Mouse (Mus musculus) hindbrain, embryonic 16.5 days (tissue): ENCODE measurements at regions not wholly inside any gene's neighbourhood (a gene's known extent, or its start where the extent isn't known, plus 50 kb on each side); places are given as distances from the start of the nearest gene placed in this dataset.

ENCODE experiments used
- ATAC-seq: fragments of 200-750 bp; cut with Nextera tagmentation; 2 replicates; pipeline ENCODE4 v1.8.0; 2017; ENCODE audit warnings: moderate TSS enrichment, moderate library complexity
- H3K27ac ChIP-seq: fragments of 300-500 bp; sonication (generic); 2 replicates; pipeline ENCODE4 v1.5.1; 2014; ENCODE audit warnings: low read depth, mild to moderate bottlenecking, control low read depth, low read length, moderate library complexity
- H3K27me3 ChIP-seq: fragments of 300-500 bp; sonication (generic); replicated peaks from 2 replicates; pipeline ENCODE4 v1.6.1; 2014; ENCODE audit warnings: low read length; ENCODE audit not compliant: control insufficient read depth, insufficient read depth
- H3K36me3 ChIP-seq: fragments of 300-500 bp; sonication (generic); 2 replicates; pipeline ENCODE4 v1.6.1; 2014; ENCODE audit warnings: mild to moderate bottlenecking, low read length, moderate library complexity, mixed read lengths; ENCODE audit not compliant: control insufficient read depth, insufficient read depth
- H3K4me1 ChIP-seq: fragments of 300-500 bp; sonication (generic); 2 replicates; pipeline ENCODE4 v1.6.1; 2014; ENCODE audit warnings: low read depth, low read length; ENCODE audit not compliant: control insufficient read depth, insufficient read depth
- H3K4me2 ChIP-seq: fragments of 300-500 bp; sonication (generic); 2 replicates; pipeline ENCODE4 v1.6.1; 2014; ENCODE audit warnings: mild to moderate bottlenecking, low read length, control low read depth, moderate library complexity
- H3K4me3 ChIP-seq: fragments of 300-500 bp; sonication (generic); 2 replicates; pipeline ENCODE4 v1.5.1; 2014; ENCODE audit warnings: mild to moderate bottlenecking, low read length, control low read depth, moderate library complexity
- H3K9ac ChIP-seq: fragments of 300-500 bp; sonication (generic); 2 replicates; pipeline ENCODE4 v1.6.1; 2014; ENCODE audit warnings: low read depth, mild to moderate bottlenecking, control low read depth, low read length, moderate library complexity
- H3K9me3 ChIP-seq: fragments of 300-500 bp; sonication (generic); 2 replicates; pipeline ENCODE4 v1.6.1; 2014; ENCODE audit warnings: mild to moderate bottlenecking, low read length, moderate library complexity; ENCODE audit not compliant: control insufficient read depth
- WGBS: fragments of 180-500 bp; shearing (Covaris S2); extraction: QIAGEN DNeasy Blood & Tissue Kit; methylation state at CpG from one replicate; pipeline ENCODE4 v1.1.7; 2014; 5-methylcytosine and 5-hydroxymethylcytosine counted together

DNA sequence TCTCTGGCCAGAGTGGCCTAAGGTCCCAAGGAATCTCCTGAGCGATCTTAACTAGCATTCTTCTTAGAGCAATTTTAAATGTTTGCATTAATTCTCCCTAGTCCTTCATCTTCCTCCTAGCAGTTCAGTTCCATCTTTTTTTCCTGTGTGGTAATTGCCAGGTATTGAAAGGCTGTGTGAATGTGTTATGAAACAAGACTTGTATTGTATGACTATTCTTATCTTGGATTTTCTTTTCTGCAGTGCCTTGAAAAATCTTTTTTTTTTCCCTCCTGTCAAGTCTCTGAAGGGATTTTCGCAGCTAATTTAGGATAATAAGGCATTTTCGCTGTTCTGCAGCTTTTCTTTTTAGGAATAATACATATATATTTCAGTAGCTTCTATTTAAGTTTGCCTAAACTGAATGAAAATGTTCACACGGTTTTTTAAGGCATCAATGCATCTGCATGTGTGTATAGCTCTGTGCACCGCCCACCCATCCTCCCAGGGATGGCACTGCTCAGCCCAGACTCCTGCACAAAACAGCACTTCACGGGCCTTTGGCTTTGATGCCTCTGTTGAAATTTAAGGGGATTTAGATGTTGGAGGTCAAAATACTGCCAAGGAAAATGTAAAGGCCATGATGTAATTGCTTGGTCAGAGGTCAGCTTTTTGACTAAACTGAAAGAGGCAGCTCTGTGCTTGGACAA lies 132.4 kb downstream of the Fgf9 start:
- no peaks in the 10 kb centered on the region; the same call in 1 of the 2 replicates for H3K4me1 ChIP-seq
- no peak for ATAC-seq
- no peaks in the 10 kb centered on the region for H3K9me3 ChIP-seq
- no peak overlapping the region for H3K27ac ChIP-seq
- H3K4me3 ChIP-seq: no peak overlapping the region
- WGBS: 33% methylated on average over 6 of the region's 6 CpGs
- no peaks in the 10 kb centered on the region for H3K36me3 ChIP-seq
- H3K9ac ChIP-seq: no peak overlapping the region
- no peak overlapping the region for H3K4me2 ChIP-seq
- H3K27me3 ChIP-seq: no peaks in the 10 kb centered on the region

DNA sequence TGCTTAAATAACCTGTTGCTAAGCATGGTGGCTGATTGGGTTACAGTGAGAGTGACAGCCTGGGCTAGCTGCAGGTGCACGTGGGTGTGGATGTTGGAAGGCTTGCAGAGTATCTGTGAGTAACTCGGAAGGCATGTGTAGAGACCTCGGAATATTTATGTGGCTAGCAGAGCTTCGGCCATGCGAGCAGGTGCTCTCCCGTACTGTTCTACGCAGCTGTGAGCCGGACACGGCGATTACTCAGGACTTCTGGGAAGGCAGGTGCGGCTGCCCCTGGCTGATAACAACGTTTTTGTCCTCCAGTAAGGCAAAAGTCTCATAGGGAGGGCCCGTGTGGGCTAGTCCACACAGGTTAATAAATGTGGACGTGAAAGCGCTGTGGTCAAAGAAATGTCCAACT lies 119.6 kb downstream of the Fgf9 start:
- no peaks in the 10 kb centered on the region for H3K27me3 ChIP-seq
- H3K4me3 ChIP-seq: no peak overlapping the region
- no peak overlapping the region for H3K4me2 ChIP-seq
- WGBS: 89% methylated on average over 15 of the region's 15 CpGs
- H3K4me1 ChIP-seq: no peaks in the 10 kb centered on the region
- H3K36me3 ChIP-seq: no peaks in the 10 kb centered on the region
- H3K9ac ChIP-seq: no peak overlapping the region
- no peaks in the 10 kb centered on the region for H3K9me3 ChIP-seq
- ATAC-seq: no peak
- H3K27ac ChIP-seq: no peak overlapping the region

DNA sequence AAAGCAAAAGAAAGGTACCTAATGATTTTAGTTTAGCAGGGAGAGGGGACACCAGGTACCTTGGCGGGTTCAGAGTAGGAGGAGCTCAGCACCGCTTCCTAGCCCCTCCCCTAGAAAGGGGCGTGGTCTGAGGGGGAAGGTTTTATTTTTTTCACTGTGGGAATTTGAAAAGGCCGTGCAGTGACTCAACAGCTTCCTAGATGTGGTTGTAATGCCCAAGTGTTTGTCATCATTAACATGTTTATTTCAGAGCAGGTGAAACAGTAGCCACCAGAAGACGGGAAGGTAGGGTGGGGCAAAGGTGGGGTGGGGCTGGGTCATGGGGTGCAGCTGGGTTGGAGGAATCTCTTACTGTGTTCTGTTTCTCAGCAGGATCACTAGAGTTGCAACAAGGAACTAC lies 112.5 kb downstream of the Fgf9 start:
- Histone ChIP-seq H3K4me2 (no peak overlapping the region), H3K4me3 (no peak overlapping the region), H3K9me3 (no peaks in the 10 kb centered on the region), H3K9ac (no peak overlapping the region), H3K36me3 (no peaks in the 10 kb centered on the region), H3K27me3 (no peaks in the 10 kb centered on the region), H3K27ac (no peak overlapping the region), H3K4me1 (no peaks in the 10 kb centered on the region)
- WGBS: 70% methylated on average over 5 of the region's 5 CpGs
- no peak for ATAC-seq

DNA sequence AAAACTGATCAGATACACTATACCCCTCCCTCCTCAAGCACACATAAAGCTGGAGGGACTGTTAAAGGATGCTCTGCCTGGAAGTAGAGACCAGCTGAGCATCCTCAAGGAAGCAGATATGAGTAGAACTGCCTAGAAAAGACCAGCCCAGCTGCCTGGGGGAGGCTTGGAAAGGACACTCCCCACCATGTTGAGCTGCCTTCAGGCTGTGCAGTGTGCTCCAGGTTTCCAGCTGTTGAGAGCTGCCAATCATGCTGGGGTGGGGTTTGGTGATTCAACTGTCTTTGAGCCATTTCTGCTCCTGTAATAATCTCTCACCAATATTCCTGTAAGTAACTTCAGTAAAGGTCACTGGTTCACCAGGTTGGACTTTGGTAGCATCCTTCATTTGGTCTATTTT lies 110.4 kb downstream of the Fgf9 start:
- ATAC-seq: no peak
- H3K4me3 ChIP-seq: no peak overlapping the region
- no peak overlapping the region for H3K27ac ChIP-seq
- no peaks in the 10 kb centered on the region for H3K27me3 ChIP-seq
- no peak overlapping the region for H3K4me2 ChIP-seq
- no peaks in the 10 kb centered on the region for H3K36me3 ChIP-seq
- no peaks in the 10 kb centered on the region for H3K9me3 ChIP-seq
- H3K9ac ChIP-seq: no peak overlapping the region
- no peaks in the 10 kb centered on the region for H3K4me1 ChIP-seq

DNA sequence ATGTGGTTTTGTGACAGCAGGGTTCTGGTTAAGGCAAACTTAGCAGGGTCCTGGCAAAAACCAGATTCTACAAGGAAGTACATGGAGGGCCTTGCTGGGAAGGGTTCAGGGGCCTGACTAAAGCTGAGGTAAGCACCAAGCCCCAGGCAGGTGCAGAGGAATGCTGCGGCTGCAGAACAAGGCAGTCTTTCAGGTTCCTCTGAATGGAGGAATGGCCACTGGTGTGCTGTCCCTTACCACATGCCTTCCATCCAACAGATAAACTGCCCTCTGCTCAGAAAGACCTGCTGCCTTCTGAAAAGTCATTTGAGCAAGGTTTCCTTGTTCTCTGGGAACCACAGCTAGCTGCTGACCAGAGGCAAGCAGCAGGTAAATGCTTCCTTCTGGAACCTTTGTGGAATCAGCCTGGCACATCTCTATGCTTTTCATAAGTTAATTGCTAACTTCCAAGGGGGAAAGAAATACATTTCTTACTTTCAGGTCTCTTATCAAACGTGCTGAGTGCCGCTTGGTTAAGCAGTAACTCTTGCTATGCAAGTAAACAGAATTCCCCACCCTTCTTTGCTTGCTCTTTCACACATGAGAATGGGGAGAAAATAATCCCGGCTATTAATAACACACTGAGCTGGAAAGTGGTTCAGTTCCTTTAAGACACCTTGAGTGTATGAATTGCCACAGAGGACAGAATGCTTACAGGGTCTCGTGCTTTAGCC lies 105.5 kb downstream of the Fgf9 start:
- ATAC-seq: no peak
- Histone ChIP-seq H3K9me3 (no peaks in the 10 kb centered on the region), H3K9ac (no peak overlapping the region), H3K4me2 (no peak overlapping the region), H3K27ac (no peak overlapping the region), H3K36me3 (no peaks in the 10 kb centered on the region), H3K27me3 (no peaks in the 10 kb centered on the region), H3K4me1 (no peaks in the 10 kb centered on the region), H3K4me3 (no peak overlapping the region)
- WGBS: 79% methylated on average over 5 of the region's 5 CpGs

DNA sequence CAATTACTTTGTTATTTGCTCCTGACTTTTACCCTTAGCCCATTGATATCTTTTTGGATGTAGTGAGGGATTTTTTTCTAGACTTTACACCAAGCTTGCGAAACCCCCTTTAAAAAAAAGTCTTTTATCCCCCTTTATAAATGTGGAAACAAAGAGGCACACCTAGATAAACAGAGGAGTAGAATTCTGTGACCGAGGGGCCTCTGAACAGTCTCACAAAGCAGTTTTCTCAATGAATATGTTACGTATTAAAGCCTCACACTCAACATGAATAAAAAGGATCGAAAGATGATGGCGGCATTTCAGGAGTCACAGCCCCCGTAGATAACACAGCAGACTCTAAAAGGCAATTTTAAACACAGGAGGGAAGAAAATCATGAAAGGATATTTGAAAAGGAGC lies 104.2 kb downstream of the Fgf9 start:
- Histone ChIP-seq H3K4me1 (no peaks in the 10 kb centered on the region), H3K27me3 (no peaks in the 10 kb centered on the region), H3K27ac (no peak overlapping the region), H3K4me3 (no peak overlapping the region), H3K36me3 (no peaks in the 10 kb centered on the region), H3K9ac (no peak overlapping the region), H3K9me3 (no peaks in the 10 kb centered on the region), H3K4me2 (no peak overlapping the region)
- no peak for ATAC-seq
- 81% methylated on average over 6 of the region's 6 CpGs for WGBS

DNA sequence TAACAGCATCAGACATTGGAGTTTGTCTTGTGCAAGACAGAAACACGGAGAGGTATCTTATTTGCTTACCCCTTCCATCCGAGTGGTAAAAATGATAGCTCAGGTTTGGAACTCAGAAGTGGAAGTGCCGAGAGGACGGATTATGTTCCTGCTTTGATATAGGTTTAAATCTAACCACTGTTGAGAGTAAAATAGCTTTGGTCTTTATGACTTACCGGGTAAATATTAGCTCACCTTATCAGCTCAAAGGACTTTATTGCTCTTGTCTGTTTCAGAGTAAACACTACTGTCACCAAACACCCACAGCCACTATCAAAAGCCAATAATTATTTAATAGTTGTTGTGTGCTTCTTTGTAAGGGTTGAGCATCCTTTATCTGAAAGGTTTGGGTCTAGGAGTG lies 98.6 kb downstream of the Fgf9 start:
- WGBS: 91% methylated on average over 5 of the region's 5 CpGs
- no peaks in the 10 kb centered on the region for H3K9me3 ChIP-seq
- ATAC-seq: no peak
- H3K36me3 ChIP-seq: no peaks in the 10 kb centered on the region
- H3K27me3 ChIP-seq: no peaks in the 10 kb centered on the region
- no peak overlapping the region for H3K9ac ChIP-seq
- no peak overlapping the region for H3K4me2 ChIP-seq
- no peaks in the 10 kb centered on the region for H3K4me1 ChIP-seq
- no peak overlapping the region for H3K4me3 ChIP-seq
- no peak overlapping the region for H3K27ac ChIP-seq
